Mouse (Mus musculus): ENCODE results near the gene Surf1. TPM values are rescaled to one million over a fixed set of nuclear protein-coding genes. Genes with fewer than 3 reads are reported as not detected.
A peak's percentile ranks its signal among the peaks of the same experiment; 100 is the strongest.

Surf1 gene
- polyA plus RNA-seq, 1 experiment from 2014 or later = 74.2 TPM

DNA sequence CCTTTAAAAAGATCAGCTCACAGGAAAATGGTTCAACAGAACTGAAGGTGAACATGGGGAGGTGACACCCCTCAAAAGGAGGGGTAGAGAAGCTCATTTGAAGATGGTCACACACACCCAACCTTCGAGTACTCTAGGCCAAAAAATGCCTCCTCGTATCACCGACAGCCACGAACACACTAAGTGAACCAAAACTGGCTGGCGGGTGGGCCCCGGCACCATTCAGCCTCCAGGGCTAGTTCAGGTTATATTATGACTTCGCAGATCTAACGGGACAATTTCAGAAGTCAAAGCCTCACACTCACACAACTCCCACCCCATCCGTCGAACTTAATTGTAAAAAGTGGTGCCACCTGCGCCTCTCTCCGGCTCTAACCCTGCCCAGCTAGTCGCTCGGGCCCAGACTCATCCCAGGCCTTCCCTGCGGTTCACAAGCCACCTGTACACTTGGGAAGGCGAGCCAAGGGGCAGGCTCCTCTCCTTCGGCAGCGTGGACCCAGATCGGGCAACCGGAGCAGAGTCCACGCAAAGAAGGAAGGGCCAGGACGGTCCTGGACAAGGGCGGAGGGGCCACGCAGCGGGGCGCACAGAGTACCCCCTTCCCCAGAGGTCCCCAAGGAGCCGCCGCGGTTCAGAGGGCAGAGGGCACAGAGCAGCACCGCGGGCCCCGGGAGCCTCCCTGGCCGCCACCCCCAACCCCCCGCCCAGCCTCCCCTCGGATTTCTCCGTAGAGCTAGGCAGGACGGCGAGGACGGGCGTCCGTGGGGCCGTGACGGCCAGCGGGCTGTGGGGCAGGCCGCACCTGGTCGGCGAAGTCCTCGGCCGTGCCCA lies 16.4 kb upstream of the Surf1 start:
- Histone ChIP-seq H3K4me1 (ENCODE audit: control insufficient read depth, insufficient read depth, low read length) (peaks cover 14% of the 10 kb centered on the region), H3K27me3 (replicated peaks; ENCODE audit: control insufficient read depth, insufficient read depth, low read length) (no peaks in the 10 kb centered on the region), H3K9me3 (replicated peaks; ENCODE audit: control insufficient read depth, low read length) (no peaks in the 10 kb centered on the region), H3K9ac (ENCODE audit: low read length) (peak overlapping the region; percentile 86), H3K4me3 (ENCODE audit: low read depth, low read length) (peak overlapping the region; percentile 86), H3K4me2 (ENCODE audit: low read length) (peak overlapping the region; percentile 85), H3K27ac (ENCODE audit: low read depth, low read length) (peak overlapping the region; percentile 72; the same call in 1 of the 2 replicates), H3K36me3 (ENCODE audit: control insufficient read depth, insufficient read depth, low read length) (peaks cover 25% of the 10 kb centered on the region)
- DNase-seq (ENCODE audit: low spot score) (no peak), ATAC-seq (peak; percentile 15; the same call in 1 of the 2 replicates)
- 2% methylated on average over 41 of the region's 49 CpGs for WGBS

DNA sequence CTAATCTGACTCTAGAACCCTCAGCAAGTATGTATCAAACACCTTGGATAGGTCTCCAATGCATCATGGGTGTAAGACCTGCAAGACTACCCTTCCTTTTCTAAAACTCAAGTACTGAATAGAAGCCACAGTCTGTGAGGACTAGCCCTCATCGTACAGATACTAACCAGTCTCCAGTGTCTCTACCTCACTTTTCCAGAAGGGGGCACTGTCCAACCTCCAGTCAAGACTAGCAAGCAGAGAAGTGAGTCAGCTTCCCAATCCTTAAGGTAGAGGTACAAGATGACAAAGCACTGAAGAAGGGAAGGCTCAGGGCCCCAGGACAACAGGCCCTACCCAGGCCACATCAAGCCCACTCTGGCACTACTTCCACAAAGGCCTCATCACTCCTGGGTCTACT lies 14.1 kb upstream of the Surf1 start:
- no peak overlapping the region for H3K4me2 ChIP-seq (ENCODE audit: low read length)
- no peaks in the 10 kb centered on the region for H3K27me3 ChIP-seq (replicated peaks; ENCODE audit: control insufficient read depth, insufficient read depth, low read length)
- no peak overlapping the region for H3K9ac ChIP-seq (ENCODE audit: low read length)
- H3K4me3 ChIP-seq (ENCODE audit: low read depth, low read length) = no peak overlapping the region
- H3K36me3 ChIP-seq (ENCODE audit: control insufficient read depth, insufficient read depth, low read length) = peaks cover 46% of the 10 kb centered on the region
- DNase-seq (ENCODE audit: low spot score) (peak; percentile 77), ATAC-seq (no peak)
- H3K27ac ChIP-seq (ENCODE audit: low read depth, low read length) = no peak overlapping the region
- WGBS = 31% methylated on average over 1 of the region's 1 CpGs
- H3K4me1 ChIP-seq (ENCODE audit: control insufficient read depth, insufficient read depth, low read length) = peaks cover 14% of the 10 kb centered on the region
- H3K9me3 ChIP-seq (replicated peaks; ENCODE audit: control insufficient read depth, low read length) = no peaks in the 10 kb centered on the region

DNA sequence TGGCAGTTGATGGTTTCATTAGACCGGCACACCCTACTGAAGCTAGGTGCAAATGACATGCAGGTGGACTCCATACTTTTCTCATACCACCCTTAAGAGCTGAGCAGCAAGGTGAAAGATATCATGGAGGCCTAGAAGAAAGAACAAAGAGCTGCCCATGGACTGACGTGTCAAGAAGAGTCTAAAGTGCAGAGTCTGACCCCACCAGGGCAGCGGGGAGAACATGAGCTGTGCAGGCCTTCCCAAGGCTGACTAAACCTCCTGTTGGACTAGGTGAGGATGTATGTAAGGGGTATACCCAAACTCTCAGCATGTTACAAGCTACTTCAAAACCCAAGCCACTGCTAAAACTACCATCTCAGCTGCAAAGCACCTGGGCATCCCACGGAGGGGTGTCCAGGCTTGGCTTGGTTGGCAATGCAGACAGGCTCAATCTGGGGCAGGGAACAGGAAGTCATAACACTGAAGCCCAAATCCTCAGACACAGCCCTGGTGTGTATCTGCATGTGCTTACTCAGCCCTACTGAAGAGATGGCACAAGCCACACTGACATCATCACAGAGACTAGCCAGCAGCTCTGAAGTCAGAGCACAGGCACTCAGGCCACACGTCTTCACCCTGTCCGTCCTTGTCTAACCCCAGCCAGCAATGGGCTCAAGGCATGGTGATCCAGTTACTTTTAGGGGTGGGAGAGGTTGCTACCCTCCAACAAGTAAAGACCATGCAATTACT lies 11.6 kb upstream of the Surf1 start:
- Histone ChIP-seq H3K9me3 (replicated peaks; ENCODE audit: control insufficient read depth, low read length) (no peaks in the 10 kb centered on the region), H3K4me1 (ENCODE audit: control insufficient read depth, insufficient read depth, low read length) (peaks cover 11% of the 10 kb centered on the region), H3K4me3 (ENCODE audit: low read depth, low read length) (no peak overlapping the region), H3K27me3 (replicated peaks; ENCODE audit: control insufficient read depth, insufficient read depth, low read length) (no peaks in the 10 kb centered on the region), H3K36me3 (ENCODE audit: control insufficient read depth, insufficient read depth, low read length) (peaks cover 69% of the 10 kb centered on the region), H3K27ac (ENCODE audit: low read depth, low read length) (no peak overlapping the region), H3K9ac (ENCODE audit: low read length) (no peak overlapping the region), H3K4me2 (ENCODE audit: low read length) (no peak overlapping the region)
- WGBS = 90% methylated on average over 6 of the region's 6 CpGs
- DNase-seq (ENCODE audit: low spot score) (no peak), ATAC-seq (no peak)

DNA sequence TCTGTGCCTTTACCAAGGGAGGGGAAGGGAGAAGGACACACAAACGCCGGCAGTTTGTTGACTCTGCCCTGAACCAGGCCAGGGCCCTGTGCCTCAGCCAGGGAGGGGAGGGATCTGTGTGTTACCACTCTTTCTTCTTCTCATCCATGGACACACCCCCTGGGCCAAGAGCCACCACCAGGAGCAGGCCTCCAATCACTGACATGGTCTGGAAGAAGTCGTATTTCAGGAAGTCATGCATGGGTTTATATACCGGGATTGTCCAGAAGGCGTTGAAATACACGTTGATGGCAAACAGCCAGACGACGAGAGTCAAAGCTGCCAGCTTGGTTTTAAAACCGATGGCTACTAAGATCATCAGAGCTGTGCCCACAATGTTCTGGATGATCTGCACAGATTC lies 5.5 kb upstream of the Surf1 start:
- Histone ChIP-seq H3K4me3 (ENCODE audit: low read depth, low read length) (no peak overlapping the region), H3K27ac (ENCODE audit: low read depth, low read length) (no peak overlapping the region), H3K9me3 (replicated peaks; ENCODE audit: control insufficient read depth, low read length) (no peaks in the 10 kb centered on the region), H3K9ac (ENCODE audit: low read length) (no peak overlapping the region), H3K27me3 (replicated peaks; ENCODE audit: control insufficient read depth, insufficient read depth, low read length) (no peaks in the 10 kb centered on the region), H3K4me2 (ENCODE audit: low read length) (no peak overlapping the region), H3K36me3 (ENCODE audit: control insufficient read depth, insufficient read depth, low read length) (peaks cover 92% of the 10 kb centered on the region), H3K4me1 (ENCODE audit: control insufficient read depth, insufficient read depth, low read length) (peaks cover 12% of the 10 kb centered on the region)
- WGBS = 84% methylated on average over 9 of the region's 9 CpGs
- ATAC-seq (no peak), DNase-seq (ENCODE audit: low spot score) (no peak)

DNA sequence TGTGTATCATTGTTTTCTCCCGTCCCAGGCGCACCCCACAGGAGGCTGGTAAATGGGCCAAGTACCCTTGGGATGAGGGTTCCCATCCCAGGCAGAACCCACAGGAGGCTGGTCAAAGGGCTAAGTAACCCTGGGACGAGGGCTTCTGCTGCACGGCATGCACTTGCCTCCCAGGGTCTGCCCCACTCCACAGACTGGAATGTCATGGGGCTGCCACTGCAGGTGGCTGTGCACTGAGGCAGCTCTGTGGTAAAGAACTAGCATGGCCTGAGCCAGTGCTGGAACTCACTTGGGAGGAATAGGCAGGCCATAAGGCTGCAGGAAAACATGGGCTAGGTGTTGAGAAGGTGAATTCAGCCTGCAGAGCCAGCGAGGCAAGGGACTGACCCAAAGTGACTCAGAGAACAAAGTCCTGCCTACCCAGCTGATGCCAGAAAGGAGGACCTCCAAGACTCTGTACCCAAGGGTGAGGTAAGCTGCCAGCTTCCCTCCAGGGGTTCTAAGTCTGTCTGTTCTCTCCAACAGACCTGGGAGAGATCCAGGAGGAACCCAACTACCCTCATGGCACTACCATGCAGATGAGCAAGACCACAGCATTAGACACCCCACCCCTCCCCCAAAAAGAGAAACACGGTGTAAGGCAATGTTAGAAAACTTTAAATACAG lies 4.0 kb upstream of the Surf1 start:
- no peak overlapping the region for H3K4me2 ChIP-seq (ENCODE audit: low read length)
- H3K36me3 ChIP-seq (ENCODE audit: control insufficient read depth, insufficient read depth, low read length) = peaks cover 78% of the 10 kb centered on the region
- no peaks in the 10 kb centered on the region for H3K27me3 ChIP-seq (replicated peaks; ENCODE audit: control insufficient read depth, insufficient read depth, low read length)

DNA sequence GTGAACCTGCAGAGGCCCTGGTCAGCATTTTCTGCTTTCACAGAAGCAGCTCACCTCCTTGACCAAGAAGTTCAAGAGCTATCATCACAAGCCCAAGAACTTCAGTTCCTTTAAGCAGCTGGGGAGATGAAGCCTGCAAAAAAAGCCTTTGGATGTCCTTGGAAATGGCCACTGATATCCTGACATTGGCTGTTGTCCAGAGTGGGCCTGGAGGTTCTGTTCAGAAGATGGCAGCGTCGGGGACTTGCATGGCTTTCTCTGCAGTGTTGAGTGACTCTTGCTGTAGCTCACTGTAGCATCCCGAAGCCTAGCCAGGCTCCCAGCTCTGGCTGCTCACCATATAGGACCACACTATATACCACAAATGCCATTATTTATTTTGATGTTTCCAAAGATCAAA lies 3.4 kb upstream of the Surf1 start:
- Histone ChIP-seq H3K4me1 (ENCODE audit: control insufficient read depth, insufficient read depth, low read length) (peaks cover 21% of the 10 kb centered on the region), H3K9me3 (replicated peaks; ENCODE audit: control insufficient read depth, low read length) (no peaks in the 10 kb centered on the region), H3K9ac (ENCODE audit: low read length) (no peak overlapping the region), H3K27me3 (replicated peaks; ENCODE audit: control insufficient read depth, insufficient read depth, low read length) (no peaks in the 10 kb centered on the region), H3K4me2 (ENCODE audit: low read length) (no peak overlapping the region), H3K4me3 (ENCODE audit: low read depth, low read length) (no peak overlapping the region), H3K36me3 (ENCODE audit: control insufficient read depth, insufficient read depth, low read length) (peaks cover 74% of the 10 kb centered on the region), H3K27ac (ENCODE audit: low read depth, low read length) (no peak overlapping the region)
- ATAC-seq = no peak
- no peak for DNase-seq (ENCODE audit: low spot score)
- 86% methylated on average over 3 of the region's 3 CpGs for WGBS

More for the DNA sequence above, 4.0 kb upstream of the Surf1 start:
- no peak overlapping the region for H3K4me3 ChIP-seq (ENCODE audit: low read depth, low read length)
- peaks cover 19% of the 10 kb centered on the region for H3K4me1 ChIP-seq (ENCODE audit: control insufficient read depth, insufficient read depth, low read length)
- H3K9ac ChIP-seq (ENCODE audit: low read length) = no peak overlapping the region
- no peak overlapping the region for H3K27ac ChIP-seq (ENCODE audit: low read depth, low read length)
- ATAC-seq (no peak), DNase-seq (ENCODE audit: low spot score) (no peak)
- H3K9me3 ChIP-seq (replicated peaks; ENCODE audit: control insufficient read depth, low read length) = no peaks in the 10 kb centered on the region
- 86% methylated on average over 6 of the region's 6 CpGs for WGBS

DNA sequence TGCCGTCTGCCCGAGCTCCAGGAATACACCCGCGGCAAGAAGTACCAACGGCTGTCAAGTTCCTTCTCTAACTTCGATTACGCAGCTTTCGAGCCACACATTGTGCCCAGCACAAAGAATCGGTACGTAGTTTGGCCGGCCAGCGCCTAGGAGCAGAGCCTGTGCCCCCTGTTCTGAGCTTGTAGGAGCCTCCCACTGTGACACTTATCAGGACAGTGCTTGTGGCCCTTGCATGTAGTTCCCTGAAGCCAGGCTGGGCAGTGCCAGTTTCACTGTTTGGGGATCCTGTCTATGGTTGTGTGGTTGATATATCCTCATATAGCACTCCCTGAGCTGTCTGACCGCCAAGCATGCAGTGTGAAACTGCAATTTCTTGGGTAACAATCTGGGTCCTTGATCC lies 408 bp upstream of the Surf1 start:
- Histone ChIP-seq H3K36me3 (ENCODE audit: control insufficient read depth, insufficient read depth, low read length) (peaks cover 75% of the 10 kb centered on the region), H3K4me1 (ENCODE audit: control insufficient read depth, insufficient read depth, low read length) (peaks cover 25% of the 10 kb centered on the region), H3K27ac (ENCODE audit: low read depth, low read length) (no peak overlapping the region), H3K9me3 (replicated peaks; ENCODE audit: control insufficient read depth, low read length) (no peaks in the 10 kb centered on the region), H3K4me2 (ENCODE audit: low read length) (peak overlapping the region; percentile 99), H3K9ac (ENCODE audit: low read length) (peak overlapping the region; percentile 83), H3K4me3 (ENCODE audit: low read depth, low read length) (peak overlapping the region; percentile 67), H3K27me3 (replicated peaks; ENCODE audit: control insufficient read depth, insufficient read depth, low read length) (no peaks in the 10 kb centered on the region)
- ATAC-seq (no peak), DNase-seq (ENCODE audit: low spot score) (no peak)
- 4% methylated on average over 13 of the region's 13 CpGs for WGBS

DNA sequence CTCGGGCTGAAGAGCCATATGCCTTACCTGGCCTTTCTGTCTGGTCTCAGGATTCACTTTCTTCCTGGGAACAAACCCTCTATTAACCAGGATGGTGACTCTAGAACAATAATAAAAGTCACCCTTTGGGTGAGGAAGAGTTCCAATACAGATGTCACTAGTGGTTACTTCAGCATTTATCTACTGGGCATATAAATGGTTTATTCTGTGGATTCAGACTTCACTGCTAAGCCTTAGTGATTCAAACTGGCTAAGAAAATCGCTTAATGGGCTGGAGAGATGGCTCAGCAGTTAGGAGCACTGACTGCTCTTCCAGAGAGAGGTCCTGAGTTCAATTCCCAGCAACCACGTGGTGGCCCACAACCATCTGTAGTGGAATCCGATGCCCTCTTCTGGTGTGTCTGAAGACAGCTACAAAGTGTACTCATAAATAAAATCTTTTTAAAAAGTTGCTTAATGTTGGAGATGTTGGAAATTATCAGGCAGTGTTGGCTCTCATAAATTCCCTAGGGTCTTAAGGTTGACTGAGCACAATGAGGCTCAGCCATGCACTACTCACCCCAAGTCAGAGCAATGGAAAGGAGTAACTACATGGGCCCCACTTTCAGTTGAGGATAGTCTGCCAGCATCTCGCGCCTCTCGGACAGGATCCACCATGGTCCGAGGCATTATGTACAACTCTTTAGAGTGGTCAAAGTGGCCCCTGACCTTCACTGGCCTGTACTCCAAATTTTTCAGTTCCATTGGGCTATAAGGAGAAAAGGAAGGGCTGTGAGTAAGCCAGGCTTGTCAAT lies 2.0 kb downstream of the Surf1 start:
- Histone ChIP-seq H3K4me2 (ENCODE audit: low read length) (no peak overlapping the region), H3K27me3 (replicated peaks; ENCODE audit: control insufficient read depth, insufficient read depth, low read length) (no peaks in the 10 kb centered on the region), H3K9me3 (replicated peaks; ENCODE audit: control insufficient read depth, low read length) (no peaks in the 10 kb centered on the region), H3K9ac (ENCODE audit: low read length) (no peak overlapping the region), H3K27ac (ENCODE audit: low read depth, low read length) (no peak overlapping the region), H3K4me3 (ENCODE audit: low read depth, low read length) (no peak overlapping the region), H3K36me3 (ENCODE audit: control insufficient read depth, insufficient read depth, low read length) (peaks cover 56% of the 10 kb centered on the region), H3K4me1 (ENCODE audit: control insufficient read depth, insufficient read depth, low read length) (peaks cover 28% of the 10 kb centered on the region)
- ATAC-seq (no peak), DNase-seq (ENCODE audit: low spot score) (no peak)
- 64% methylated on average over 8 of the region's 8 CpGs for WGBS

Measured in forebrain, embryonic 14.5 days (tissue).